Mouse (Mus musculus) embryonic facial prominence, embryonic 13.5 days (tissue): ENCODE measurements around the gene Ipmk. TPM values are rescaled to one million over a fixed set of nuclear protein-coding genes. Genes with fewer than 3 reads are reported as not detected.

ENCODE experiments used
- ATAC-seq: fragments of 200-750 bp; cut with Nextera tagmentation; 2 replicates; pipeline ENCODE4 v1.8.0; 2017; ENCODE audit warnings: low read depth; ENCODE audit not compliant: insufficient number of reproducible peaks, insufficient read depth, low FRiP score, low TSS enrichment
- H3K27ac ChIP-seq: fragments of 300-500 bp; sonication (generic); 2 replicates; pipeline ENCODE4 v1.5.1; 2015; ENCODE audit warnings: moderate library complexity, mild to moderate bottlenecking, inconsistent platforms
- H3K27me3 ChIP-seq: fragments of 300-500 bp; sonication (generic); 2 replicates; pipeline ENCODE4 v1.6.1; 2015; ENCODE audit warnings: mild to moderate bottlenecking, inconsistent platforms
- H3K36me3 ChIP-seq: fragments of 300-500 bp; sonication (generic); 2 replicates; pipeline ENCODE4 v1.6.1; 2015; ENCODE audit warnings: mild to moderate bottlenecking, inconsistent platforms
- H3K4me1 ChIP-seq: fragments of 300-500 bp; sonication (generic); 2 replicates; pipeline ENCODE4 v1.6.1; 2015; ENCODE audit warnings: inconsistent platforms
- H3K4me2 ChIP-seq: fragments of 300-500 bp; sonication (generic); 2 replicates; pipeline ENCODE4 v1.6.1; 2015; ENCODE audit warnings: moderate library complexity, mild to moderate bottlenecking, inconsistent platforms
- H3K4me3 ChIP-seq: fragments of 300-500 bp; sonication (generic); 2 replicates; pipeline ENCODE4 v1.5.1; 2015; ENCODE audit warnings: mild to moderate bottlenecking, inconsistent platforms
- H3K9ac ChIP-seq: fragments of 300-500 bp; sonication (generic); 2 replicates; pipeline ENCODE4 v1.6.1; 2015; ENCODE audit warnings: mild to moderate bottlenecking, inconsistent platforms
- H3K9me3 ChIP-seq: fragments of 300-500 bp; sonication (generic); 2 replicates; pipeline ENCODE4 v1.6.1; 2016; ENCODE audit warnings: inconsistent platforms
- WGBS: fragments of 180-500 bp; shearing (Covaris S2); methylation state at CpG from one replicate; pipeline ENCODE4 v1.1.7; 2015; ENCODE audit warnings: mixed read lengths; 5-methylcytosine and 5-hydroxymethylcytosine counted together
- polyA plus RNA-seq: library from polyadenylated mRNA; unstranded; fragments of >200 nt; fragmentation: Nextera tagmentation; extraction: Ambion mirVana; gene quantifications from 2 replicates; pipeline ENCODE4 v1.2.1, GENCODE M21; 2015

Ipmk gene
- polyA plus RNA-seq, 1 experiment from 2014 or later = 10.3 TPM

DNA sequence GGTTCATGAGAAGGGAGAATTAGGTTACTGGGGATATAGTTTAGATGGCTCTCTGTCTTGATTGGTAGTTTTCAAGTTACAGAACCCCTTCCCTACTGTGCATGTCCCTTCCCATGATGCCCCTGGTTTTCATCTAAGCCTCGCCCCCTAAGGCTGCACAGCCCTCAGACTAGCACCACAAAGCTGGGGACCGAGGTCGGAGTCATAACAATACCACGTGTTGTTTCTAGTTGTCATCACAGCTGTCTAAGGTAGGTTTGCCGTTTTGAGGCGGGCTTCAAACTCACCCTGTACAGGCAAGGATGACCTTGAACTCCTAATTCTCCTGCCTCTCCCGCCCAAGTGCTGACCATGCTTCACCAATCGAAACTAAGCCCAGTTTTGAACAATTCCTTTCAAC, 52.4 kb downstream of the Ipmk start:
- H3K27me3 ChIP-seq = no peaks in the 10 kb centered on the region
- H3K4me3 ChIP-seq = no peak overlapping the region
- H3K27ac ChIP-seq = no peak overlapping the region
- H3K9ac ChIP-seq = no peak overlapping the region
- 78% methylated on average over 8 of the region's 8 CpGs for WGBS
- no peak overlapping the region for H3K4me2 ChIP-seq
- no peaks in the 10 kb centered on the region for H3K4me1 ChIP-seq
- no peaks in the 10 kb centered on the region for H3K36me3 ChIP-seq
- H3K9me3 ChIP-seq = no peaks in the 10 kb centered on the region
- no peak for ATAC-seq

DNA sequence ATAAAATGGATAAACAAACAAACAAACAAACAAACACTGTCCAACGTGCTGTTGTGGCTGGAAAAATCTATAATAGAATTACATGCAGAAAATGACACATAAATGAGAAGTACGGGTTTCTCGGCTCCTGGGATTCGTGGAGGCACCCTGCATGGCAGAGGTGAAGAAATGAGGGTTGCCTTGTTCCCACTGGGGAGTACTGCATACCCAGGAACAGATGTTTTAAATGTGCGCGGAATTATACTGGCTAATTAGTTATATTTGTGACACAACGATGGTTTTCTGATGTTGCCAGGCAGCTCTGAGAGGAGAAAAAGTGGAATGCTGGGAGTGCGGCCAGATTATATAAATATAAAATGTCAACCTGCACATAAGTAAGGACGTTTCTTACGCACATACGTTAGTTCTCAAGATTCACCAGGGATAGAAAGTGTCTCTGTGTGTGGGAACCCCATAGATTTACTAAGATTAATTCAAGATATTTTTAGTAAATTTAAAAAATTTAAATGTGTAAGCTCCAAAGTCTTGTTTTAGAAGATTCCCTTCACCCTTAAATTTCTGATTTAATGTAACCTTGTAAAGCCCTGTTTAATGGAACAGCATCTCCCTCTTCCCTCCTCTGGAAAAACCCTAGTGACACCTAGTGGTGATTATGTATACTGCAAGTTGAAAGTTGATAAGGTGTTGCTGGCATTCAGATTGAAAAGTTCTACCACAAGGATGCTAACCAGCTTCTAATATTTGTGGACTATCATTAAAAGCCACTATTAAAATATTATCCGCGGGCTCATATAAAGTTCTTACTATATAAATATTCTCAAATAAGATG, 53.5 kb downstream of the Ipmk start:
- 54% methylated on average over 13 of the region's 13 CpGs for WGBS
- H3K4me1 ChIP-seq = no peaks in the 10 kb centered on the region

DNA sequence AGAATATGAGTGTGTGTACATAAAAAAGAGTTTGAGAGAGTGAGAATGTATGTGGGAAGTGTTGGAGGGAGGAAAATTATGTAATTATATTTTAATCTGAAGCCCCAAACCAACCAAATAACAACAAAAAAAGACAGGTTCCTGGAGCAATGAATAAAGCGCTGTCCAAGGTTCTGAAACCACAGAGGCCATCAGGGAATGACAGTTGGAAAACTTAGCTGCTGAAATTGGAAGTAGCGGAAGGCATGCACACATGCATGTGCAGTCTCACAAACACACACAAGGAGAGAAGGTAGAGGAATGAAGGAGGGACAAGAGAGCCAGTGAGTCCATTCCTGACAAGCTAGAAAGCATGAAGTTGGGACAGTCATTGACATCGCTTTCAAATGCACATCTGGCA, 56.1 kb downstream of the Ipmk start:
- Histone ChIP-seq H3K4me1 (no peaks in the 10 kb centered on the region), H3K36me3 (no peaks in the 10 kb centered on the region), H3K27me3 (no peaks in the 10 kb centered on the region), H3K9me3 (no peaks in the 10 kb centered on the region), H3K4me2 (no peak overlapping the region), H3K9ac (no peak overlapping the region), H3K27ac (no peak overlapping the region), H3K4me3 (no peak overlapping the region)
- no peak for ATAC-seq
- WGBS = 62% methylated on average over 3 of the region's 3 CpGs

More for the DNA sequence above, 53.5 kb downstream of the Ipmk start:
- no peaks in the 10 kb centered on the region for H3K9me3 ChIP-seq
- H3K9ac ChIP-seq = no peak overlapping the region
- ATAC-seq = no peak
- H3K4me2 ChIP-seq = no peak overlapping the region
- H3K36me3 ChIP-seq = no peaks in the 10 kb centered on the region
- no peak overlapping the region for H3K4me3 ChIP-seq
- no peak overlapping the region for H3K27ac ChIP-seq
- no peaks in the 10 kb centered on the region for H3K27me3 ChIP-seq

DNA sequence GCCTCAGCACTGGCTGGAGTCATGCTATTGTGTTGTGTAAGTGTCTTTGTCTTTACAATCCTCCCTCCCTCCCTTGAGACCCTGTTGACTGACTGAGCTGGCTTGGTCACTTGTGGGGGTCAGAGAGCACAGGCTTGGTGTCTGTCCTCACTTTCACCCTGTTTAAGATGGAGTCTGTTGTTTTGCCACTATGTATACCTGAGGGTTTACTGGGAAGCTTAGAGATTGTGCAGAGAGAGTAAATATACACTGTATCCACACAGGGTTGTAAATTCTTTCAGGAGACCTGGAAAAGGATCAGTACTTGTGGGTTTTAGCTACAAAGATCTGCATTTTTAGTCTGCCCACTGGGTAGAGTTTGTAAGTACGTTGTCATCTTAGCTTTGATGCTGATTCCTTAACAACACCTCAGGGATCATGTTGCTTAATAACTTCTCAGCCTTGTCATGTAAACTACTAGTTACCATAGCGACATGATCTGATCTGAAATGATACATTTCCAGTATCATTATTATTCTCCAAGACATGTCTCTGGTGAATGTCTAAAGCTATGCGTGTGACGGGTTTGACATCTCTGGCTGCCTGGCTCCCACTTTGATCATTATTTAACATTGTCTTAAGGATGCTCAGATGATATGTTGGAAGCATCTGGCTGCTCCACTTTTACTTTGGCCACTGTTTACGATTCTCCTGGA, 58.1 kb downstream of the Ipmk start:
- no peaks in the 10 kb centered on the region for H3K9me3 ChIP-seq
- H3K4me1 ChIP-seq = no peaks in the 10 kb centered on the region
- 77% methylated on average over 5 of the region's 5 CpGs for WGBS
- no peak overlapping the region for H3K4me3 ChIP-seq
- no peak overlapping the region for H3K4me2 ChIP-seq
- no peaks in the 10 kb centered on the region for H3K36me3 ChIP-seq
- no peak overlapping the region for H3K9ac ChIP-seq
- H3K27me3 ChIP-seq = no peaks in the 10 kb centered on the region
- ATAC-seq = no peak
- H3K27ac ChIP-seq = no peak overlapping the region

DNA sequence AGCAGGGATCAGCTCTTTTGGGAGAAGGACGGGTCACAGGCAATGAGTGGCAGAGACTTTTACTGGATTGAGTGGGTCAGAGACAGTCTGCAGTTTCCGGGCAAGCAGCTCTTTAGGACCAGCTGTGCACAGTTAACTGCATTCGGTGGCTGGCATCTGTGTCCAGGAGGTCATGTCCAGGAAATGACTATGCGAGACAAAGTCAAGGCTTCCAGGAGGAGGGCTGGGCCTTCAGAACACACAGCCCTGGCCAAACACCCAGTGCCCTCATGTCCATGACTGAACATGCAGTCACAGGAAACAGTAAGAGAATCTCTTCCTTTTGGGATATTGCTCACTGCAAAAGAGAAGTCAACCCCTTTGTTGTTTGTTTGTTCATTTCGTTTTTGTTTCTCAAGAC, 62.4 kb downstream of the Ipmk start:
- Histone ChIP-seq H3K9me3 (no peaks in the 10 kb centered on the region), H3K27ac (no peak overlapping the region), H3K27me3 (no peaks in the 10 kb centered on the region), H3K9ac (no peak overlapping the region), H3K4me1 (no peaks in the 10 kb centered on the region), H3K4me3 (no peak overlapping the region), H3K4me2 (no peak overlapping the region), H3K36me3 (no peaks in the 10 kb centered on the region)
- whole genome bisulfite sequencing = 76% methylated on average over 5 of the region's 5 CpGs
- no peak for ATAC-seq

DNA sequence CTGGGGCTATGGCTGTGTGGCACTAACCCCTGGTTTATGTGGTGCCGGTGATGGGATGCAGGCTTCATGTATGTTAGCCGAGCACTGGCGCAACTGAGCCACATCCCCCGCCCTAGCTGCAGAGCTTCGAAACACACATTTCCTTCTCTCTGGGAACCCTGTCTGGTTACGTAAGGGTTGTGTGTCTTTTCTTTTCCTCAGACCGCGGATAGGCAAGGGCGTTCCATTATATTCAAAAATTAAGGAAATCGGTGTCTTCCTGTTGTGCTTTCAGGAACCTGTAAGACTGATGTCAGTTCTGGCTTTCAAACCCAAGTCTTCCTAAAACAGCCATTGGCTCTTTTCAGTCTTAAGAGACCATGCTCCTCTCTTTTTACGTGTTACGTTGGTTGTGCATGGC, 65.8 kb downstream of the Ipmk start:
- Histone ChIP-seq H3K27me3 (no peaks in the 10 kb centered on the region), H3K27ac (no peak overlapping the region), H3K4me1 (no peaks in the 10 kb centered on the region), H3K9ac (no peak overlapping the region), H3K36me3 (no peaks in the 10 kb centered on the region), H3K4me2 (no peak overlapping the region), H3K4me3 (no peak overlapping the region), H3K9me3 (no peaks in the 10 kb centered on the region)
- 88% methylated on average over 12 of the region's 12 CpGs for WGBS
- ATAC-seq = no peak

DNA sequence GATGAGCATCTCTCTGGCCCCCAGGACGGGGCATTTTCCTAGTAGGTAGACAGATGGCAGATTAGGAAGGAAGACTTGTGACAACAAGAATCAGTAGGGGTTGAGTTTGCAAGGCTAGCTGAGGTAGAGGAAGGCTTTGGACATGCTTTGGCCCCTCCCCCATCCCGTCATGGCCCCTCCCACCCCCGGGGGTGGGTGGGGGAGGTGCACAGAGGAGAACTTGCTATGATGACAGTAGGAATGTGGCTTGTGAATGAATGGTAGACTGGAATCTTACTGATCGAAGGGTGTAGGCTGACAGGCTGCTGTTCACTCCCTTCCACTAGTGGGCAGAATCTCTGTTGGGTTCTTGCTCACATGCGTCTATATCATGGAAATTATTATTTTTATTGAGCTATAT, 74.0 kb downstream of the Ipmk start:
- no peaks in the 10 kb centered on the region for H3K36me3 ChIP-seq
- H3K27me3 ChIP-seq = no peaks in the 10 kb centered on the region
- no peak overlapping the region for H3K9ac ChIP-seq
- no peak overlapping the region for H3K27ac ChIP-seq
- WGBS = 56% methylated on average over 5 of the region's 5 CpGs
- no peak overlapping the region for H3K4me2 ChIP-seq
- no peak for ATAC-seq
- no peaks in the 10 kb centered on the region for H3K9me3 ChIP-seq
- H3K4me1 ChIP-seq = no peaks in the 10 kb centered on the region
- H3K4me3 ChIP-seq = no peak overlapping the region

DNA sequence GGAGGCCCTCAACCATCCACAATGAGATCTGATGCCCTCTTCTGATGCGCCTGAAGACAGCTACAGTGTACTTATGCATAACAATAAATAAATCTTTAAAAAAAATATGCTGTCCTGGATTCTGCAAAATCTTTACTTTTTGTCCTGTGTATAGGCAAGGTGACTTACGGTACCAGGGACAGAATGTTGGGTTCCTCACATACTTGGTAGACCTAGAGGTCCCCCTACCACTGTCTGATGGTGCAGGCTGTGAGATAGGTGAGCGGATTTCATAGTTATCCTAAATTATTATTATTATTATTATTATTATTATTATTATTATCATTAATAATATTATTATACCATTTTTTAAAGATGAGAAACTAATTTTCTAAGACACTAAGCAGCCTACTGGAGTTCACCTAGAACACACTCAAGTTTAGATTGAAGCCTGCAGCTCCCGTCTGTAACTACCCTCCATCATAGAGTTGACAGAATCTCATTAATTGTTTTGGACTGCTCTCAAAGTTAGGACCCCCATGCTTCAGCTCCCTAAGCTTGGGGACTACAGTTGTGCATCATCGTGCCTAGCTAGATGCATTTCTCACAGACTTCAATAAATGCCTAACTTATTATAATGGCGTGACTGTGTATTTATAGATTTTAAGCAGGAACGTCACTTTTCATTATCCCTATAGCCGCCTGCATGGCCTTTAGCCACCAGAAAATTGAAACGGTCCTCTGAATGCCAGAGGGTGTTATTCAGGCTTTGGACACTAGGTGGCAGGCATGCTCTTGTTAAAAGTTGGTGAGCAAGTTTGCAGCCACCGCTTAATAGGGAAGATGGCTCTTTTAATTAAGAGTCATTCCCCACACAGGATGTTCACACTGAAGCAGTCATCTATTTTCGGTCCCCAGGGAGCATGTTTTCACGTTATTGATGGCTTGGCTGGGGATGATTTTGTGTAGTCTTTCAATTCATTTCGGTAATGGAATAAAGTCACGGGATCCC, 74.8 kb downstream of the Ipmk start:
- Histone ChIP-seq H3K27me3 (no peaks in the 10 kb centered on the region), H3K4me1 (no peaks in the 10 kb centered on the region), H3K4me3 (no peak overlapping the region), H3K9ac (no peak overlapping the region), H3K4me2 (no peak overlapping the region), H3K9me3 (no peaks in the 10 kb centered on the region), H3K27ac (no peak overlapping the region), H3K36me3 (no peaks in the 10 kb centered on the region)
- ATAC-seq = no peak
- WGBS = 42% methylated on average over 14 of the region's 14 CpGs

DNA sequence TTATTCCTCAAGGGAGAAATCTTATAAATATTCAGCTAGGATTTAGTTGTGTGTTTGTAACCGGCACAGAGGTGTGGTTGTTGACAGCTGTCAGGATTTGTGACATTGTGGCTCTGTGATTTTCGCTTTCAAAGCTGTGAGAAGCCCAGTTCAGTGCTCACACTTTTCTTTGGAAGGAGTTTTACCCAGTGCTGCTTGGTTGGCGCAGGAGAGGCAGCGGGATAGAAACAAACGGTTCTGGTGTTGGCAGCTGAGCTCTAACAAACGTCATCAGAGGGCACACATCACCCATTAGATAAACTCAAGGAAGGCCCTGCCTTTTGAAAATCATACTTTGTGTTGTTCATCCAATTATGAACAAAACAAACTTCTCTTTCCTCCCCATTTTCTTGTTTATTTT, 79.2 kb downstream of the Ipmk start:
- no peak overlapping the region for H3K27ac ChIP-seq
- no peak for ATAC-seq
- no peaks in the 10 kb centered on the region for H3K9me3 ChIP-seq
- no peak overlapping the region for H3K4me3 ChIP-seq
- no peaks in the 10 kb centered on the region for H3K4me1 ChIP-seq
- no peaks in the 10 kb centered on the region for H3K36me3 ChIP-seq
- WGBS = 78% methylated on average over 6 of the region's 6 CpGs
- H3K27me3 ChIP-seq = no peaks in the 10 kb centered on the region
- no peak overlapping the region for H3K9ac ChIP-seq
- H3K4me2 ChIP-seq = no peak overlapping the region

DNA sequence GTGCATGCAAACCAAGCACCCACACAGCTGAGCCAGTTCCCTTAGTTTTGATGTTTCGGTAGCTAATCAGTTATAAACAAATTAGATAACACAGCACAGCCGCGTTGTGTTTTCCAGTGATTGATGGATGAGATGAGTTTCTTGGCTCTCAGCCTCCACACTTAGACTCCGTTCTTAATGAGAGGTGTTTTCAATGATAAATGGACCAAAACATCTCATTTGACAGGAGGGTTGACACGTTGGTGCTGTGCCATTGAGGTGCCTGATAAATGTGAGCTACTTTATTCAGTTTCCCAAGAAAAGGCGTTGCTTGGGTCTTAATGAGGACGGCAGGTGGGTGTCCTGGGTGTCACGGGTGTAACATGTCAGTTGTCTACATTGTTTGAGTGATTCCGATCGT, 79.8 kb downstream of the Ipmk start:
- no peaks in the 10 kb centered on the region for H3K9me3 ChIP-seq
- H3K4me1 ChIP-seq = no peaks in the 10 kb centered on the region
- H3K9ac ChIP-seq = no peak overlapping the region
- no peak overlapping the region for H3K27ac ChIP-seq
- ATAC-seq = no peak
- no peak overlapping the region for H3K4me2 ChIP-seq
- H3K36me3 ChIP-seq = no peaks in the 10 kb centered on the region
- WGBS = 83% methylated on average over 10 of the region's 10 CpGs
- no peaks in the 10 kb centered on the region for H3K27me3 ChIP-seq
- no peak overlapping the region for H3K4me3 ChIP-seq

DNA sequence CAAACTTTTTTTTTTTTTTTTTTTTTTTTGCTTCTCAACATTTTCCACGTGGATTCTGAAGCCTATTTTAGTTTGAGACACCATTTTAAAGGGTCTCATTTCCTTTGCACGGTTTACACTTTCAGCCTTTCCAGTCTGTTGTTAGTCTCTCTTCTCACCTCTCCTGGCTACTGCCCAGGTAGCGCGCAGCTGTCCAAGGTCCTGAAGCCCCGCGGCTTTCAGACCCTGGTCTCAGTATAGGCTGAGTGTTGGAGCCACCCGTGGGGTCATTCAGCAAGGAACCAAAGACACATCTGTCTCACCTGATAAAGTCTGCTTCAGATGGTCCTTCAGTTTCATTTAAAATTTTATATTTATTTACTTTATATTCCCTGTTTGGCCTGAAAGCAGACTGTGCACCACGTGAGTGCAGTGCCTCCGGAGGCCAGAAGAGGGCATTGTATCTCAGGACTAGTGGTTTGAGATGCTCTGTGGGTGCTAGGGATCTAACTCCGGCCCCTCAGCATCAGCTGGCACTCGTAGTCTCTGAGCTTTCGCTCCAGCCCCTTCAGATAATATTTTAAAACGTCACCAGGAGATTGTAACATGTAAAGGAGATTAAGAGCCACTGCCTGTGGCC, 80.8 kb downstream of the Ipmk start:
- H3K27ac ChIP-seq = no peak overlapping the region
- no peaks in the 10 kb centered on the region for H3K9me3 ChIP-seq
- H3K4me3 ChIP-seq = no peak overlapping the region
- no peaks in the 10 kb centered on the region for H3K36me3 ChIP-seq
- WGBS = 61% methylated on average over 13 of the region's 13 CpGs
- no peak overlapping the region for H3K4me2 ChIP-seq
- H3K9ac ChIP-seq = no peak overlapping the region
- ATAC-seq = no peak
- no peaks in the 10 kb centered on the region for H3K27me3 ChIP-seq
- no peaks in the 10 kb centered on the region for H3K4me1 ChIP-seq
